Mouse (Mus musculus) neutrophil, adult 59 days (primary cell): ENCODE measurements around the gene Trim29. TPM values are rescaled to one million over a fixed set of nuclear protein-coding genes. Genes with fewer than 3 reads are reported as not detected.

Experiments
- total RNA-seq, 2 experiments: library from RNA; stranded (reverse); gene quantifications; 1 replicate in 1 of 2; 2 replicates in 1 of 2; pipeline ENCODE4 v1.2.4; 2023

Gene Trim29
- total RNA-seq, result not detected

DNA sequence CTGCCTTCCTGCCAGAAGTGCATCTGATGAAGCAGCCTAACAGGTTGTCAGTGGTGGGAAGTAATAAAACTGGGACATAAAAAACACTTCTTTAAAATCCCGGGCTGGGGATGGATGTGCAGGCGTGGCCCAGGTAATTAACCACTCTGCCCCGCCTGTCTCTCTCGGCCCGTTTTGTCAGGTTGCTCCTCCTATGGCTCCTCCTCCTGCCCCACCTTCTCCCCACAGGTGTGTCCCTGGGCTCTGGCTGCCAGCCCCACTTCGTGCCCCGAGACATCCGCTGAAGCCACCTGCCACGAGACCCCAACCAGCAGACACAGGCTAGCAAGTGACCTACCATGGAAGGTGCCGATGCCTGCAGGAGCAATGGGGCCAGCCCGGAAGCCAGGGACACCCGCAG lies at the start of gene Trim29:
Gene Trim29 (plus strand): TSS at position 311 of the 400 bp plus-strand sequence.

Other genes with a start within 250 kb of the Trim29 start
- 1 to 10 TPM; 2.0 to 2.8 TPM for gene Arhgef12, start 203.6 kb upstream of the Trim29 start, total RNA-seq
- not detected for gene Tmem136, start 194.3 kb upstream of the Trim29 start, total RNA-seq
- not detected for gene Pou2f3, start 100.5 kb upstream of the Trim29 start, total RNA-seq
- 1 to 10 TPM; 4.6 to 7.1 TPM for gene Oaf, start 70.9 kb upstream of the Trim29 start, total RNA-seq